20 mouse cellular contexts compared by ENCODE assay signal in the genomic region with DNA sequence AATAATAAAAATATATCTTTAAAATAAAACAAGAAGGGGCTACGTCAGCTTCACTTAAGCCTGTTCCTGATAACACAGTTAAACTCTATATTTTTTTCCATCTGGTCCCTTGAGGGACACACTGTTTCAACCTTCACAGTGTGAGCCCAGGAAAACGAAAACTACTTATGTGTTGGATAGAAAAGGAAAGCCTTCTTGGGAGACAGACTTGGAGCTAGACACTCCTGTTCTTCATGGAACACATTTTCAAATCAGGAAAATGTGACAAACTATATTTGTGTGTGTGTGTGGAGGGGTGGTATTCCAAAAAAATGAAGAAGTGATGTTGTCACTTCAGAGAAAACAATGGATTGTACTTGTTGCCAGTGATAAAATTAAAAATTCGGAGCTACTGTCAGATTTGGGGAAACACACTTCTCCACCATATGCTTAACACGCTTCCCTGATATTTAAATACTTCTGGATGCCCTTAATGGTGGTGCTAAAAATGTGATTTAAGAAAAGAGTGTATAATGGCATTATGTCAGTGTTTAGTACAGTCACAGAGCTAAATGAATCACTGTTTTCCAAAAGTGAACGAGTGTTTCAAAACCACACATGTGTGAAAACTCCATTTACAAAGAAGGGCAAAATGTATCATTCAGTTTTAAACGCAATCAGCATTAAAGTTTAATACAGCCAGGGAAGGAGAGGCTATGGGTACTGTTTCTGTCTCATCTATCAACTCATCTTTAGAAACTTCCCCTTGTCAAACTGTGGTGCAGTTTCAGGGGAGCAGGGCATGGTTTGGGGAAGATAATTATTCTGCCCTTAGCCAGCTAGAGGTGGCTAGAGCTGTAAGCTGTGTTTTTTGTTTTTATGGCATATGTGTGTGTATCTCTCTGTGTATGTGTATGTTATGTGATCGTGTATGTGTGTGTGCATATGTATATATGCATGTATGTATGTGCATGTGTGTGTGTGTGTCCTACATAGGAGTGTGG.
A peak's percentile ranks its signal among the peaks of the same experiment; 100 is the strongest.
DNase-seq lines count a peak whose midpoint lies in the region; ATAC-seq and TF ChIP-seq lines count a peak whose summit lies in the region.
"Had no signal": no experiment of that assay in that cellular context is flagged by ENCODE, and none has a peak within 500 bp of the region (broad histone marks: within the 10 kb centered on the region; RNA-seq: fewer than 3 reads in every experiment).

No protein-coding gene starts in this region.

- no peak for DNase-seq in forebrain, embryonic 10.5 days (ENCODE audit: extremely low spot score, low spot score)
- DNase-seq in liver, embryonic 11.5 days (ENCODE audit: low spot score) = no peak
- DNase-seq in hindbrain, postnatal 0 days (ENCODE audit: low spot score) = no peak
- DNase-seq in thymus, postnatal 4 days = no peak
- DNase-seq: adrenal gland, postnatal 14 days; cerebellum, adult 2 months; cerebellum, postnatal 10 days; gastrocnemius, postnatal 36 days; heart, postnatal 36 days had no signal

- ATAC-seq in forebrain, embryonic 15.5 days (replicated peaks) = peak; percentile 32; the same call in 1 of the 2 replicates
- ATAC-seq in liver, embryonic 11.5 days (replicated peaks; ENCODE audit: low FRiP score) = 0 out of 2 replicates have a peak, but pooled peaks have one; percentile 26
- ATAC-seq in liver, embryonic 12.5 days = no peak
- ATAC-seq in common myeloid progenitor, adult 5-6 weeks (replicated peaks; ENCODE audit: low read depth, poor library complexity, severe bottlenecking) = peak; percentile 74
- peak; percentile 85 for ATAC-seq in megakaryocyte-erythroid progenitor cell, adult 5-6 weeks (replicated peaks; ENCODE audit: low FRiP score, low TSS enrichment, poor library complexity, severe bottlenecking)
- ATAC-seq in hindbrain, postnatal 0 days = no peak
- ATAC-seq: activated CD4-positive, CD25-positive, alpha-beta regulatory T cell, adult 4 months; inflammation-experienced regulatory T-cells, adult 6 months; intestine, postnatal 0 days; Patski had no signal

- no peaks in the 10 kb centered on the region for H3K36me3 ChIP-seq in forebrain, embryonic 15.5 days
- no peaks in the 10 kb centered on the region for H3K36me3 ChIP-seq in forebrain, embryonic 10.5 days (replicated peaks)
- no peaks in the 10 kb centered on the region for H3K36me3 ChIP-seq in liver, embryonic 11.5 days (ENCODE audit: control insufficient read depth, insufficient read depth, low read length)
- no peaks in the 10 kb centered on the region for H3K36me3 ChIP-seq in liver, embryonic 12.5 days
- H3K36me3 ChIP-seq in hindbrain, postnatal 0 days (ENCODE audit: insufficient read depth, low read length) = no peaks in the 10 kb centered on the region
- H3K36me3 ChIP-seq: embryonic facial prominence, embryonic 12.5 days; heart, embryonic 13.5 days; hindbrain, embryonic 15.5 days had no signal

- H3K9ac ChIP-seq in forebrain, embryonic 15.5 days (replicated peaks) = no peak overlapping the region
- no peak overlapping the region for H3K9ac ChIP-seq in liver, embryonic 11.5 days (ENCODE audit: low read depth, low read length)
- H3K9ac ChIP-seq in liver, embryonic 12.5 days = no peak overlapping the region
- no peak overlapping the region for H3K9ac ChIP-seq in hindbrain, postnatal 0 days (replicated peaks; ENCODE audit: low read length)
- H3K9ac ChIP-seq: embryonic facial prominence, embryonic 12.5 days; heart, embryonic 13.5 days; hindbrain, embryonic 15.5 days had no signal

- H3K4me3 ChIP-seq in forebrain, embryonic 15.5 days = no peak overlapping the region
- no peak overlapping the region for H3K4me3 ChIP-seq in forebrain, embryonic 10.5 days
- H3K4me3 ChIP-seq in liver, embryonic 11.5 days (ENCODE audit: low read depth, low read length) = no peak overlapping the region
- H3K4me3 ChIP-seq in liver, embryonic 12.5 days = no peak overlapping the region
- H3K4me3 ChIP-seq in hindbrain, postnatal 0 days (ENCODE audit: low read length) = no peak overlapping the region
- H3K4me3 ChIP-seq: embryonic facial prominence, embryonic 12.5 days; heart, embryonic 13.5 days; hindbrain, embryonic 15.5 days had no signal

- H3K9me3 ChIP-seq in forebrain, embryonic 15.5 days = no peaks in the 10 kb centered on the region
- no peaks in the 10 kb centered on the region for H3K9me3 ChIP-seq in forebrain, embryonic 10.5 days
- H3K9me3 ChIP-seq in liver, embryonic 11.5 days (ENCODE audit: control insufficient read depth, low read length) = no peaks in the 10 kb centered on the region
- H3K9me3 ChIP-seq in liver, embryonic 12.5 days (replicated peaks) = no peaks in the 10 kb centered on the region
- H3K9me3 ChIP-seq in hindbrain, postnatal 0 days (ENCODE audit: low read length) = no peaks in the 10 kb centered on the region
- H3K9me3 ChIP-seq: embryonic facial prominence, embryonic 12.5 days; hindbrain, embryonic 15.5 days had no signal

- no peaks in the 10 kb centered on the region for H3K27me3 ChIP-seq in forebrain, embryonic 15.5 days
- H3K27me3 ChIP-seq in forebrain, embryonic 10.5 days (ENCODE audit: poor library complexity, severe bottlenecking) = no peaks in the 10 kb centered on the region
- no peaks in the 10 kb centered on the region for H3K27me3 ChIP-seq in liver, embryonic 11.5 days (replicated peaks; ENCODE audit: control insufficient read depth, insufficient read depth, low read length)
- H3K27me3 ChIP-seq in liver, embryonic 12.5 days (replicated peaks) = no peaks in the 10 kb centered on the region
- no peaks in the 10 kb centered on the region for H3K27me3 ChIP-seq in hindbrain, postnatal 0 days (ENCODE audit: insufficient read depth, low read length)
- H3K27me3 ChIP-seq: embryonic facial prominence, embryonic 12.5 days; heart, embryonic 13.5 days; hindbrain, embryonic 15.5 days; Patski had no signal

- H3K4me2 ChIP-seq in forebrain, embryonic 15.5 days (replicated peaks) = no peak overlapping the region
- H3K4me2 ChIP-seq in liver, embryonic 11.5 days = no peak overlapping the region
- H3K4me2 ChIP-seq in liver, embryonic 12.5 days = no peak overlapping the region
- H3K4me2 ChIP-seq in hindbrain, postnatal 0 days (ENCODE audit: low read depth, low read length) = no peak overlapping the region
- H3K4me2 ChIP-seq: embryonic facial prominence, embryonic 12.5 days; heart, embryonic 13.5 days; hindbrain, embryonic 15.5 days had no signal

- peak overlapping the region; percentile 23; the same call in 1 of the 2 replicates for H3K27ac ChIP-seq in forebrain, embryonic 15.5 days (replicated peaks)
- H3K27ac ChIP-seq in forebrain, embryonic 10.5 days = no peak overlapping the region
- H3K27ac ChIP-seq in liver, embryonic 11.5 days (ENCODE audit: low read depth, low read length) = no peak overlapping the region
- no peak overlapping the region for H3K27ac ChIP-seq in liver, embryonic 12.5 days
- H3K27ac ChIP-seq in hindbrain, postnatal 0 days = no peak overlapping the region
- H3K27ac ChIP-seq: embryonic facial prominence, embryonic 12.5 days; heart, embryonic 13.5 days; hindbrain, embryonic 15.5 days had no signal

- no peak for TF ChIP-seq CTCF in hindbrain, postnatal 0 days (IDR thresholded peaks at IDR 0.05; ENCODE audit: low read depth)

- WGBS in forebrain, embryonic 15.5 days = 60% methylated on average over 7 of the region's 7 CpGs
- WGBS in forebrain, embryonic 10.5 days = 86% methylated on average over 7 of the region's 7 CpGs
- WGBS in liver, embryonic 11.5 days = 65% methylated on average over 7 of the region's 7 CpGs
- WGBS in liver, embryonic 12.5 days (ENCODE audit: insufficient replicate concordance) = 57% methylated on average over 7 of the region's 7 CpGs
- 76% methylated on average over 7 of the region's 7 CpGs for WGBS in hindbrain, postnatal 0 days

- H3K4me1 ChIP-seq in forebrain, embryonic 15.5 days = peaks cover 23% of the 10 kb centered on the region
- H3K4me1 ChIP-seq in forebrain, embryonic 10.5 days = no peaks in the 10 kb centered on the region
- H3K4me1 ChIP-seq in liver, embryonic 11.5 days (replicated peaks; ENCODE audit: control insufficient read depth, insufficient read depth, low read length) = no peaks in the 10 kb centered on the region
- H3K4me1 ChIP-seq in liver, embryonic 12.5 days = peaks cover 14% of the 10 kb centered on the region
- no peaks in the 10 kb centered on the region; the same call in 1 of the 2 replicates for H3K4me1 ChIP-seq in hindbrain, postnatal 0 days (ENCODE audit: insufficient read depth, low read length)
- H3K4me1 ChIP-seq: embryonic facial prominence, embryonic 12.5 days had no signal

Comparison
In these comparisons a context has a peak if more than half of its experiments do, and no peak if none do; other contexts are left out.
1. ATAC-seq: peak in forebrain, embryonic 15.5 days (single experiment), liver, embryonic 11.5 days (single experiment), common myeloid progenitor, adult 5-6 weeks (single experiment) and megakaryocyte-erythroid progenitor cell, adult 5-6 weeks (single experiment); none in liver, embryonic 12.5 days (single experiment) and hindbrain, postnatal 0 days (single experiment).